Mouse (Mus musculus) liver, embryonic 14.5 days (tissue): ENCODE results near the gene Sidt2.

Experiments
- CTCF ChIP-seq: IDR thresholded peaks from 2 replicates; pipeline ENCODE4 v1.5.1; 2016; ENCODE audit warnings: antibody characterized with exemption, low read depth, control low read depth
- EP300 ChIP-seq: IDR thresholded peaks from 2 replicates; pipeline ENCODE4 v1.6.1; 2016; ENCODE audit warnings: antibody characterized with exemption, low read depth

DNA sequence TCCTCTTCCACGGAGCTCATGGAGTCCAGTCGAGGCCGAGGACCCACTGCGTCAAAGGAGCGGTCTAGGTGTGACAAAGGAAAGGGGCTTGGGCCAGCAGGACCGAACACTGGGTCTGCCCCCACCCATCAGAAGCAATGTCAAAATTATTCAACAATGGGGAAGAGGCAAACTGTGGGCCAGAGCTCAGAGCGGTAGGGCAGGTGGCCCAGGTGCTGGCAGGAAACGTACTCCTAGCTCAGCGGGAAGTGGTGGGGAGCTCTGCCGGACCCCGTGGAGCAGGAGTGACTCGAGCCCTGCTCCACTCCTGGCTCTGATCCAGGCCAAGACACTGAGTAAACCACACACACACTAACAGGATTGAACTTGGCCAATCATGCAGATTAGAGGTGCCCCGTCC is 9.3 kb downstream of the Sidt2 start:
- no peak for TF ChIP-seq CTCF
- no peak for TF ChIP-seq EP300
